Mouse (Mus musculus) forebrain, embryonic 13.5 days (tissue): ENCODE results near the gene Armh1. TPM values are rescaled to one million over a fixed set of nuclear protein-coding genes. Genes with fewer than 3 reads are reported as not detected.

Experiments
- ATAC-seq: fragments of 200-750 bp; cut with Nextera tagmentation; 2 replicates; pipeline ENCODE4 v1.8.0; 2017
- H3K27ac ChIP-seq: fragments of 300-500 bp; sonication (generic); 2 replicates; pipeline ENCODE4 v1.5.1; 2015; ENCODE audit warnings: inconsistent platforms, mild to moderate bottlenecking, moderate library complexity
- H3K27me3 ChIP-seq: fragments of 300-500 bp; sonication (generic); 2 replicates; pipeline ENCODE4 v1.6.1; 2015; ENCODE audit warnings: mild to moderate bottlenecking, inconsistent platforms
- H3K36me3 ChIP-seq: fragments of 300-500 bp; sonication (generic); 2 replicates; pipeline ENCODE4 v1.6.1; 2015; ENCODE audit warnings: mild to moderate bottlenecking, inconsistent platforms; ENCODE audit not compliant: poor library complexity, severe bottlenecking
- H3K4me1 ChIP-seq: fragments of 300-500 bp; sonication (generic); 2 replicates; pipeline ENCODE4 v1.6.1; 2015; ENCODE audit warnings: inconsistent platforms
- H3K4me2 ChIP-seq: fragments of 300-500 bp; sonication (generic); 2 replicates; pipeline ENCODE4 v1.6.1; 2015; ENCODE audit warnings: inconsistent platforms, mild to moderate bottlenecking, moderate library complexity
- H3K4me3 ChIP-seq: fragments of 300-500 bp; sonication (generic); 2 replicates; pipeline ENCODE4 v1.5.1; 2015; ENCODE audit warnings: mild to moderate bottlenecking, inconsistent platforms
- H3K9ac ChIP-seq: fragments of 300-500 bp; sonication (generic); 2 replicates; pipeline ENCODE4 v1.6.1; 2015; ENCODE audit warnings: mild to moderate bottlenecking, inconsistent platforms
- H3K9me3 ChIP-seq: fragments of 300-500 bp; sonication (generic); replicated peaks from 2 replicates; pipeline ENCODE4 v1.6.1; 2016; ENCODE audit warnings: inconsistent platforms
- WGBS: fragments of 180-500 bp; shearing (Covaris S2); methylation state at CpG from one replicate; pipeline ENCODE4 v1.1.7; 2015; 5-methylcytosine and 5-hydroxymethylcytosine counted together
- polyA plus RNA-seq: library from polyadenylated mRNA; unstranded; fragments of >200 nt; fragmentation: Nextera tagmentation; extraction: Ambion mirVana; gene quantifications from 2 replicates; pipeline ENCODE4 v1.2.1, GENCODE M21; 2015

Gene Armh1
- polyA plus RNA-seq = 0.38 and 0.65 TPM in 2 replicates

DNA sequence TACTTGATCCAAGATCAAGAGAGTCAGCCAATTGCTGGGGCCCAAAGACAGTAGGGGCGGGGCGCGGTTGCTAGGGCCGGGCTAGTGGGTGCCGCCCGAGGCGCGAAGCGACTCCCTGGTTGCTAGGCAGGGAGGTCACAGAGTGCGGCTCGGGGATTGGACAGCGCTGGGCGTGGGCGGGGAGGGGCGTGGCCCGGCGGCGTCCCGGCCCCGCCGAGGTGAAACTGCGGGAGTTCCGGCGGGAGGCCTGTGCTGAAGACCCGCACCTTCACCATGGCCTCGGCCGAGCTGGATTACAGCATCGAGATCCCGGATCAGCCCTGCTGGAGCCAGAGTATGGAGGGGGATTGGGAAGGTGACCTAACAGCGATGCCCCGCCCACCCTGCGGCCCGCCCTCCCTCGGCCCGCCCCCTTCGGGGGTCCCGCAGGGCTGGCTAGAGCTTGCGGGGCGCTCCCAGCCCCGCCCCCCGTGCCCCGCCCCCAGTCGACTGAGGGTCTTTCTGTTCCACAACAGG, at the start of gene Armh1, which contains the start of gene Tmem53:
Gene Armh1 (minus strand): TSS at position 325 of the 516 bp plus-strand sequence.
Gene Tmem53 (plus strand): TSS at position 151 of the 516 bp plus-strand sequence.
- H3K27me3 ChIP-seq = no peaks in the 10 kb centered on the region
- H3K4me1 ChIP-seq = peaks cover 28% of the 10 kb centered on the region; the same call in 1 of the 2 replicates
- peak within 1 kb of the TSS; percentile 66 for H3K4me3 ChIP-seq
- WGBS = under 1% methylated on average over 39 of the region's 43 CpGs
- peak within 1 kb of the TSS; percentile 62 for H3K4me2 ChIP-seq
- peak; percentile 98 for ATAC-seq
- H3K27ac ChIP-seq = peak within 1 kb of the TSS; percentile 51
- no peaks in the 10 kb centered on the region for H3K36me3 ChIP-seq
- H3K9ac ChIP-seq = peak within 1 kb of the TSS; percentile 62
- H3K9me3 ChIP-seq = no peaks in the 10 kb centered on the region

DNA sequence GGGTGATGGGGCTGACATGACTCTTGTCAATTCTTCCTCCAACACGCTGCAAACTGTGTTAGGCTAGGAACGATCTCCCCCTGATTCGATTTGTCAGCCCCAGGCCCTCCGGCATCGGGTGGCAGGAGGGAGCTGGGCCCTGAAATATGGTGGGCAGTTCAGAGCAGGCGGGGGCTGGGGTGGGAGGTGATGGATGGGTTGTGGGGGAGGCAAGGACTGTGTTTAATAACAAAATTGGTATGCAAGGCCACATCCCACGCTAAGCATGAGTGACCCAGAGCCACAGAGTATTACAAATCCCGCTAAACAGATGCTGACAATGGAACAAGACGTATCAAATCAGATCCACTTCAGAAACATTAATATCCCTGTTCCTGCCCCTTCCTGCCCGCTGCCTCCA, 48.0 kb upstream of the Armh1 start:
- WGBS = 80% methylated on average over 10 of the region's 10 CpGs
- no peak overlapping the region for H3K9ac ChIP-seq
- H3K27me3 ChIP-seq = peaks cover 54% of the 10 kb centered on the region
- no peaks in the 10 kb centered on the region for H3K36me3 ChIP-seq
- H3K4me1 ChIP-seq = peaks cover 26% of the 10 kb centered on the region
- ATAC-seq = no peak
- no peak overlapping the region for H3K27ac ChIP-seq
- H3K4me3 ChIP-seq = no peak overlapping the region
- no peaks in the 10 kb centered on the region for H3K9me3 ChIP-seq
- H3K4me2 ChIP-seq = no peak overlapping the region

DNA sequence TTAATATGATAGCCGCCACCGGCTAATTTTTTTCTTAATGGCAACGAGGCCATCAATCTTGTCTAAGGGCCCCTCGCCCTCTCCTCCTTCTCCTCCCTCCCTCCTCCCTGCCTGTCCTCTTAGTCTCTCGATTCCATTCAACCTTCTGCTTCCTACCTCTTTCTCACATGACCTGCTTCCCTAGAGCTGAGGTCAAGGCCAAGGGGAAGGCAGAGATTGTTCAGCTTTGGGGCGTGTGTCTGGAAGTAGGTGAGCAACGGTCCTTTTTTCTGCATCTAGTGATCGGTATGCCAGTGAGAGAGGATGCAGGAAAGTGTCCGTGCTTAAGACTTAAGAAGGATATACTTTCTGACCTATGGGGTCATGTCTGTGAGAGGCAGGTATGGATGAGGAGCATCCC, 45.9 kb upstream of the Armh1 start:
- Histone ChIP-seq H3K9ac (no peak overlapping the region), H3K4me1 (peaks cover 10% of the 10 kb centered on the region; the same call in 1 of the 2 replicates), H3K27ac (no peak overlapping the region), H3K36me3 (no peaks in the 10 kb centered on the region), H3K27me3 (peaks cover 33% of the 10 kb centered on the region), H3K9me3 (no peaks in the 10 kb centered on the region), H3K4me3 (no peak overlapping the region), H3K4me2 (no peak overlapping the region)
- ATAC-seq = no peak
- 82% methylated on average over 9 of the region's 9 CpGs for WGBS

DNA sequence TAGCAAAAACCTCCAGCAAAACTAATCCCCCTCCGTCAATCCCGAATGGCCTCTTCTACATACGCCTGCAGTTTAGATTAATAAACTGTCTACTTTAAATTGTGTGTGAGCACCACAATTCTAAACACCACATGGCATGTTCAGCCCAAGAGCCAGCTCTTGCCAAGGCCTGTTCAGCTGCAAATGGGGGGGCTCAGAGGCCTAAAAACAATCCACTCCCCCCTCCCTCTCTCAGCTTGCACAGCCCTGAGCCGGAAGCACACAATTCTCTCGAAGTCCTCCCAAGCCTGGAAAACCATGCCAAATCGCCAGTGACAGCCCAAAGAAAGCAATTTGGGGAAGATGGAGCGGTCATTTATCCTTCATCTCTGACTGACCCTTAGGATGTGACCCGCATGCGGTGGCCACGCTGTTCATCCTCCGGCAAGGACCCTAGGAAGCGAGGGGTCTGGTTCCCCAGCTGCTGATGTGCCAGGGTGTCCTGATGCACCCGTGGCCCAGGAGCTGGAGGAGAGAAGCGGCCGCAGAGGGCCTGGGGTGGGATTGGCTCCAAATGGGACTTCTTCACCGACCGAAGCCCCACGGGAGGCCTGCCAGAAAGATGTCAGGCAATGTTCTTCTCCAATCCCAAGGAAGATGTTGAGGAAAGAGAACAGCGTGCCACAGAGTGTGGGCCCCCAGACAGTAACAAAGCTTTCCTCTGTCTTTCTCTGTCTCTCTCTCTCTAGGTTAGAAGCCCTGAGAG, 45.1 kb upstream of the Armh1 start:
- no peak for ATAC-seq
- 86% methylated on average over 19 of the region's 19 CpGs for WGBS

DNA sequence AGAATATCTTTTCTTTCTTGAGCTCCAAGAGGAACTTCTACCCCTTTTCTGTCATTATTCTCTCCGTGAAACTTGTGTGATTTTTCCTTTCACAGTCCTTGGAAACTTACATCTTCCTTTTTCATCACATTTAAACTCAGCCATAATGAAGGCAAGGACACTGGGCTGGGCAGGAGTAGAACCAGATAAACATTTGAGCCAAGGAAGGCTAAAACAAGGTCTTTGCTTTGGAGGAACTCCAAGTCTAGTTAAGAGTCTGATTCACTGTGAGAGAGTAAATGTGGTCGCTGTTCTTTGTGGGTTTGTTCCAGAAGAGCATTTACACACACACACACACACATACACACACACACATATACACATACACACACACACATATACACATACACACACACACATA, 39.8 kb upstream of the Armh1 start:
- WGBS = 91% methylated on average over 2 of the region's 2 CpGs
- Histone ChIP-seq H3K9ac (no peak overlapping the region), H3K9me3 (no peaks in the 10 kb centered on the region), H3K4me3 (no peak overlapping the region), H3K36me3 (peaks cover 10% of the 10 kb centered on the region), H3K27ac (no peak overlapping the region), H3K4me2 (no peak overlapping the region), H3K4me1 (peaks cover 26% of the 10 kb centered on the region), H3K27me3 (peaks cover 6% of the 10 kb centered on the region; the same call in 1 of the 2 replicates)
- ATAC-seq = no peak

More for the DNA sequence above, 45.1 kb upstream of the Armh1 start:
- no peak overlapping the region for H3K9ac ChIP-seq
- no peaks in the 10 kb centered on the region for H3K9me3 ChIP-seq
- H3K4me1 ChIP-seq = 0 out of 2 replicates have a peak, but pooled peaks cover 4% of the 10 kb centered on the region
- H3K27me3 ChIP-seq = peaks cover 25% of the 10 kb centered on the region
- H3K36me3 ChIP-seq = no peaks in the 10 kb centered on the region
- H3K27ac ChIP-seq = no peak overlapping the region
- no peak overlapping the region for H3K4me2 ChIP-seq
- no peak overlapping the region for H3K4me3 ChIP-seq

DNA sequence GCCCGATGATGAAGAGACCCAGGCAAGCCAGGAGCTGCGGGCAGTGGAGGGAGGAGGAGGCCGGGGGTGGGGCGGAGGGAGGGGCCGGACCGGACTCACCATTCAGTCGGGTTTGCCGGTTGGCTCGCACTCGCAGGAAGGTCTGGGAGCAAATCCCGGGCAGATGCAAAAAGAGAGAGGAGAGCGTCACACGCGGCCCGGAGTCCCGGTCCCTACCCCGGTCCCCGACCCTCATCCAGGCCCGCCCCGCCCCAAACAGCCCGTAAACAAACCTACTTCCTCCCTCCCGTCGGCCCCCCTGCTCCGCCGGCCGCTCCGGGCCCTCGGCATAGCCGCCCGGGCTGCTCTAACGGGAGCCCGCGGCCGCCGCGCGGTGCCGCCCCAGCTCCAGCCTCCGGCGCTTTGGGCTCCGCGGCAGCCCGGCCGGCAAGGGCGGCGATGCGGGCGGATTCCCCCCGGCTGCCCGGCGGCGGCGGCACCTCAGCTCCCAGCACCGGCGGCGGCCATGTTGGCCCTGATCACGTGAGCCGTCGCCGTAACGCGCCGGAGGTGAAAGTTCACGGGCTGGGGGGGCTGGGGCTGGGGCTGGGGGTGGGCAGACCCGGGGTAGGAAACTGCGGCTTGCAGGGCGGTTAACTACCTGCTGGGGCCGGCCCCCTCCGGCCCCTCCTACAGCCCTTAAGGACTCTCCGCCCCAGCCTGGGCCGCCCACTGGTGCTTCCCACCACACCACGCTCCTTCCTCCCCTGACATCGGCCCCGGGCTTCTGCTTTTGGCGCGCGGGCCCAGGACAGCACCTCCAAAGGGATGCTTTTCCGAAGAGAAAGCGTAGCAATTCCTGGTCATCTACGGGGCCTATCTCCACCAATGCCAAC, 37.2 kb upstream of the Armh1 start:
- Histone ChIP-seq H3K27me3 (no peaks in the 10 kb centered on the region), H3K27ac (peak overlapping the region; percentile 94), H3K9ac (peak overlapping the region; percentile 78), H3K36me3 (peaks cover 35% of the 10 kb centered on the region), H3K4me1 (peaks cover 51% of the 10 kb centered on the region), H3K9me3 (no peaks in the 10 kb centered on the region), H3K4me2 (peak overlapping the region; percentile 70), H3K4me3 (peak overlapping the region; percentile 61)
- WGBS = 1% methylated on average over 51 of the region's 80 CpGs
- peak; percentile 89 for ATAC-seq

DNA sequence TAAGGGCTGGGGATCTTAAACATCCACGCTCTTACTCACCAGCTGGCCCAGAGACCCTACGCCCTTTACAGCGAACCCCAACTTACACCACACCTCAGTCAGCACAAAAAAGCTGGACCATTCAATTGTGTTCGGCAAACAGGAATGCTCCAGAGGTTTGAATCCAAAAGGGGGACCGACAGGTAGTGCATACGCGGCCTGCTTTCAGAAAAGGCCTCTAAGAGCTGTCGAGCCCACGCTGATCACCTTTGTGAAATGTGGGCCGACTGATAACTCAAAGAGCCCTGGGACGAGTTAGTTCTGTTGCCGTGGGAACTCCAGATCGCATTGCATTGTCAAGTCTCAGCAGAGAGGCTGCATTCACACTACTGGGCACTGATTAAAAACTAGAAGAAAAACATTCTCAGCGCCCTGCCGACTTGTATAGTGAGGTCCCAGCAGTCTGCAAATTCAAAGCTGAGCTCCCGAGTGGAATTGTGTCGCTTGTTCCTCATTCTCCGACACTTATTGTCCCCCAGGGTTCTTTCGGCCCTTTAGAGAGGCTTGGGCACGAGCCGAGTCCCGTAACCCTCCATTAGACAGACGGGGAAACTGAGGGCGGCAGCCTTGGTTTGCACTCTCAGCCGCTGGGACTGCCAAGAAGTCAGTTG, 36.5 kb upstream of the Armh1 start:
- Histone ChIP-seq H3K4me2 (peak overlapping the region; percentile 70), H3K4me3 (peak overlapping the region; percentile 61), H3K27me3 (no peaks in the 10 kb centered on the region), H3K27ac (peak overlapping the region; percentile 94), H3K36me3 (peaks cover 43% of the 10 kb centered on the region), H3K9ac (peak overlapping the region; percentile 78), H3K4me1 (peaks cover 58% of the 10 kb centered on the region), H3K9me3 (no peaks in the 10 kb centered on the region)
- peak; percentile 11; the same call in 1 of the 2 replicates for ATAC-seq
- WGBS = 9% methylated on average over 25 of the region's 25 CpGs

DNA sequence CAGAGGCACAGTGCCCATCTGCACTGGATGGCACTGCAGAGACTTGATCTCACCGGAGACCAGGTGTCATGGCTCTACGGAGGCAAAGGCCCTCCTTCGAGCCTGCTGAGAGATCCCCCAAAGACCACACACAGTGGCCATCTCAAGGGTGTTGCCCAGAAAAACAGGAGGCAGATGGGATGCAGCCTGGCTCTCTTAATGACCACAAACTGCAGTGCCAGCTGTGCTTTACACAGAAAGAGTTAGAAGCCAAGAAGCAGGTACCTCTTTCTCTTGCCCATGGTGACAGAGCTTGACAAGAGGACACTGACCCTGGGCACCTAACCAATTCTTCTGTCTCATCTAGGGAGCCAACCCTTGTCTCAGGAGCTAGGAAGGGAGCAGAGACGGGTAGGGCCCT, 32.4 kb upstream of the Armh1 start:
- no peak for ATAC-seq
- no peak overlapping the region for H3K4me3 ChIP-seq
- no peaks in the 10 kb centered on the region for H3K9me3 ChIP-seq
- peaks cover 83% of the 10 kb centered on the region for H3K36me3 ChIP-seq
- H3K9ac ChIP-seq = peak overlapping the region; percentile 3
- no peaks in the 10 kb centered on the region for H3K27me3 ChIP-seq
- H3K4me1 ChIP-seq = peaks cover 68% of the 10 kb centered on the region
- peak overlapping the region; percentile 0; the same call in 1 of the 2 replicates for H3K4me2 ChIP-seq
- WGBS = 50% methylated on average over 4 of the region's 4 CpGs
- H3K27ac ChIP-seq = peak overlapping the region; percentile 66

DNA sequence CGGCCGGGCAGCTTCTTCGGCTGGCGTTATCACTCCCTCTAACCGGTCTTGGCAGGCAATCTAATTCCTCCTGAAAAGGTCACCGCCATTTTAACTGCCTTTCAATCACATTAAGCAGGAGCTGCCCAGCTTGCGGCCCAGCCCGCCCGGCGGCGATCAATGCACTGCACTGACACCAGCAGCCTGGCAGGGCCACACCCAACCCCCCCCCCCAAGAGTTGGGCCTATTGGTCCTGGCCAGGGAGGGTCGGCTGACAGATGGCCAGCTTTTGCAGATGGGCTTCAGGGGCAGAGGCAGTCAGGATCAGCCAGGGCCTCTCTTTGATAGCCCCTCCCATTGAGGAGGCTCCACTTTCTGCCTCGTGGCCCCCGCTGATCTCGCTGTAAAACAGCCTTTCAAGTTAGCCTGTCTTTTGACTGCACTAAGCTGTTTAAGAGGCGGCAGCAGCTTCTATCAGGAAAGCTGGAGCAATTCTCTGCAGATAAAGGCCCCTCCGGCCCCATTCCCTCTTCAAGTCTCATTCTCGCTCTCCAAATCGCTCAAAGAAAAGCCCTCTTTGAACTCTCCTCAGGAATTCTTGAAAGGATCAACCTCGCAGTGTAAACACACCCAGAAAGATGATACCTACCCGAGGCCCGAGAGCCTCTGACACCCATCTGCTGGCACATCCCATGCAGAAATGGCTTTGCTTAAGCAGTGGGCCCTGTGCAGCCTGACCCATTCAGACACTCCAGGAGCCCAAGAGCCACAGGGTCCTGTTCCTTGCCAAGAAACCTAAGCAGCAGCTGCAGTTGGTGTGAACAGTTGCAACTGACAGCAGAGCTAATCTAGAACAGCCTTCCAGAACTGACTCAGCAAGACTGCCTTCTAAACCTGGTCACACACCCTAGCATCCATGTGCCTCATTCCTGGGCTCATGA, 31.6 kb upstream of the Armh1 start:
- 10% methylated on average over 22 of the region's 22 CpGs for WGBS
- Histone ChIP-seq H3K4me1 (peaks cover 66% of the 10 kb centered on the region), H3K9ac (peak overlapping the region; percentile 3), H3K36me3 (peaks cover 92% of the 10 kb centered on the region), H3K27me3 (no peaks in the 10 kb centered on the region), H3K4me2 (peak overlapping the region; percentile 0; the same call in 1 of the 2 replicates), H3K4me3 (no peak overlapping the region), H3K27ac (peak overlapping the region; percentile 66), H3K9me3 (no peaks in the 10 kb centered on the region)
- peak; percentile 57 for ATAC-seq

DNA sequence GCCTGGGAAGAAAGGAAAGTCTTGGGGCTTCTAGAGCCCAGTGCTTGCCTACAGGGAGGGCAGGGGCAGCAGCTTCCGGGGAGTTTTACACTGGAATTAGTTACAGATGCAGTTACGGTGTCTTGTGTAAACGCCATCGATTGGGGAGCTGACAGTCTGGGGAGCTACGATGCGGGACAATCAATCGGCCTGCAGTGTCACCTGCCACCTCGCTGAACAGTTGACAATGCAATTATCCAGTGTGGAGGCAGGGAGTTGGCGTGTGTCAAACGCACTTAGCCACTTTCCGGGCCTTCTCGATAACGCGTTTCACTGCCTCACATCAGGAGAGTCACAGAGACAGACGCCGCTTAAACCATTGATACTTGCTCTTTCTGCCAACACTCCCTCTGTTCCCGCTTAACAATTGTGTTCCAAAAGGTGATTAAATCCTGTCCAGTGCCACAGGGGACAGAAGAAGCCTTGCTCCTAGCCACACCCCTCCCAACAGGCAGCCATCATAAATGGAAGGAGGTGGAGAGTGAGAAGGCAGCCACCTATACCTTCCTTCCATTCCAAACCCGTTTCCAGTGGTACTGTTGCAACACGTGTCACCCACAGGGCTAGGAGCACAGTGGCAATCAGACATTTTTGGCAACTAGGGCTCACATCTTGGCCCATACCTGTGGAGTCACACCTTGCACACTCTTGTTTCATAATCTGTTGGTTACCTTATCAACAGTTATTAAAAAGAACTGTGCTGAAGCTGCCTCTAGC, 29.3 kb upstream of the Armh1 start:
- Histone ChIP-seq H3K9me3 (no peaks in the 10 kb centered on the region), H3K27ac (no peak overlapping the region), H3K4me2 (no peak overlapping the region), H3K9ac (no peak overlapping the region), H3K27me3 (no peaks in the 10 kb centered on the region), H3K4me1 (peaks cover 44% of the 10 kb centered on the region), H3K4me3 (no peak overlapping the region), H3K36me3 (peaks cover 100% of the 10 kb centered on the region)
- 75% methylated on average over 19 of the region's 19 CpGs for WGBS
- no peak for ATAC-seq
